Mouse (Mus musculus) E14TG2a.4 (cell line): ENCODE results near the gene Clmp.
"Not testable (repeated sequence)": the region's sequence is repeated elsewhere in the genome, so short reads cannot be mapped to it uniquely, and the experiment has no call there.

ENCODE experiments used
- H3K27me3 ChIP-seq: 2 replicates; pipeline ENCODE4 v1.6.1; 2014; ENCODE audit warnings: low read length, control low read depth; ENCODE audit not compliant: insufficient read depth
- H3K36me3 ChIP-seq: 2 replicates; pipeline ENCODE4 v1.6.1; 2014; ENCODE audit warnings: low read length, control low read depth; ENCODE audit not compliant: insufficient read depth
- H3K4me1 ChIP-seq: replicated peaks from 2 replicates; pipeline ENCODE4 v1.6.1; 2014; ENCODE audit warnings: low read depth, low read length, control low read depth
- H3K4me3 ChIP-seq: replicated peaks from 2 replicates; pipeline ENCODE4 v1.5.1; 2014; ENCODE audit warnings: mild to moderate bottlenecking, low read length
- H3K9me3 ChIP-seq: 2 replicates; pipeline ENCODE4 v1.6.1; 2014; ENCODE audit warnings: low read length, control low read depth
- CTCF ChIP-seq: conservative IDR thresholded peaks from 2 replicates; pipeline ENCODE4 v1.5.1; 2014; ENCODE audit warnings: low read length
- NANOG ChIP-seq: IDR thresholded peaks from 2 replicates; pipeline ENCODE4 v1.6.1; 2014; ENCODE audit warnings: borderline replicate concordance, low read length, mixed read lengths
- POU5F1 ChIP-seq: IDR thresholded peaks from 2 replicates; pipeline ENCODE4 v1.6.1; 2014; ENCODE audit warnings: low read length, borderline replicate concordance

The Clmp gene

GRCm38 (mm10) chr9:40798247-40798960 is 112.6 kb downstream of the Clmp start:
- Histone ChIP-seq H3K4me3 (peak overlapping the region; percentile 90), H3K4me1 (peaks cover 40% of the 10 kb centered on the region), H3K36me3 (peaks cover 16% of the 10 kb centered on the region), H3K9me3 (peaks cover 5% of the 10 kb centered on the region; the same call in 1 of the 2 replicates), H3K27me3 (no peaks in the 10 kb centered on the region)
- TF ChIP-seq CTCF (no peak), POU5F1 (no peak), NANOG (no peak)

- Histone ChIP-seq H3K9me3 (peaks cover 12% of the 10 kb centered on the region; the same call in 1 of the 2 replicates), H3K4me3 (peak overlapping the region; percentile 90), H3K36me3 (peaks cover 23% of the 10 kb centered on the region), H3K4me1 (peaks cover 36% of the 10 kb centered on the region), H3K27me3 (no peaks in the 10 kb centered on the region)
- TF ChIP-seq CTCF (no peak), NANOG (no peak), POU5F1 (no peak)
Observed at GRCm38 (mm10) chr9:40799112-40799511, 113.3 kb downstream of the Clmp start.

- Histone ChIP-seq H3K36me3 (peaks cover 32% of the 10 kb centered on the region), H3K4me1 (peaks cover 35% of the 10 kb centered on the region), H3K27me3 (no peaks in the 10 kb centered on the region), H3K9me3 (peaks cover 18% of the 10 kb centered on the region; the same call in 1 of the 2 replicates), H3K4me3 (peak overlapping the region; percentile 90)
- no peak for TF ChIP-seq CTCF
Observed at GRCm38 (mm10) chr9:40799837-40800501, 114.2 kb downstream of the Clmp start.

GRCm38 (mm10) chr9:40800675-40801612 is 115.2 kb downstream of the Clmp start, which contains the start of gene Hspa8:
Hspa8 (plus strand) TSS chr9:40800984.
- Histone ChIP-seq H3K36me3 (peaks cover 38% of the 10 kb centered on the region), H3K9me3 (peaks cover 24% of the 10 kb centered on the region), H3K4me3 (peak within 1 kb of the TSS; percentile 90), H3K27me3 (no peaks in the 10 kb centered on the region), H3K4me1 (peaks cover 25% of the 10 kb centered on the region)
- TF ChIP-seq NANOG: no peak
- no peak for TF ChIP-seq POU5F1
- TF ChIP-seq CTCF: no peak

GRCm38 (mm10) chr9:40801614-40802532 is 116.1 kb downstream of the Clmp start:
- H3K27me3 ChIP-seq: not testable (repeated sequence)
- peaks cover 38% of the 10 kb centered on the region for H3K36me3 ChIP-seq
- peaks cover 19% of the 10 kb centered on the region for H3K4me1 ChIP-seq
- peaks cover 31% of the 10 kb centered on the region for H3K9me3 ChIP-seq
- H3K4me3 ChIP-seq: peak overlapping the region; percentile 90

GRCm38 (mm10) chr9:40802533-40802875 is 116.7 kb downstream of the Clmp start:
- H3K36me3 ChIP-seq: peaks cover 38% of the 10 kb centered on the region
- peaks cover 37% of the 10 kb centered on the region for H3K9me3 ChIP-seq
- H3K4me1 ChIP-seq: peaks cover 17% of the 10 kb centered on the region
- H3K27me3 ChIP-seq: not testable (repeated sequence)
- H3K4me3 ChIP-seq: peak overlapping the region; percentile 90

- peaks cover 45% of the 10 kb centered on the region for H3K9me3 ChIP-seq
- H3K27me3 ChIP-seq, H3K4me1 ChIP-seq: not testable (repeated sequence)
- peak overlapping the region; percentile 29; the same call in 1 of the 2 replicates for H3K4me3 ChIP-seq
- peaks cover 38% of the 10 kb centered on the region for H3K36me3 ChIP-seq
Observed at GRCm38 (mm10) chr9:40804576-40804975, 118.8 kb downstream of the Clmp start.

GRCm38 (mm10) chr9:40805263-40805662 is 119.5 kb downstream of the Clmp start:
- no peak for TF ChIP-seq POU5F1
- no peak for TF ChIP-seq NANOG
- TF ChIP-seq CTCF: peak; percentile 41
- Histone ChIP-seq H3K36me3 (peaks cover 38% of the 10 kb centered on the region), H3K4me1 (peaks cover 8% of the 10 kb centered on the region; the same call in 1 of the 2 replicates), H3K9me3 (peaks cover 45% of the 10 kb centered on the region), H3K27me3 (no peaks in the 10 kb centered on the region), H3K4me3 (no peak overlapping the region)
